Mouse (Mus musculus): ENCODE measurements around the gene Umad1. TPM values are rescaled to one million over a fixed set of nuclear protein-coding genes. Genes with fewer than 3 reads are reported as not detected.

Umad1 gene
- polyA plus RNA-seq (2012; ENCODE audit: low replicate concordance): 5.0 and 8.3 TPM in 2 replicates

DNA sequence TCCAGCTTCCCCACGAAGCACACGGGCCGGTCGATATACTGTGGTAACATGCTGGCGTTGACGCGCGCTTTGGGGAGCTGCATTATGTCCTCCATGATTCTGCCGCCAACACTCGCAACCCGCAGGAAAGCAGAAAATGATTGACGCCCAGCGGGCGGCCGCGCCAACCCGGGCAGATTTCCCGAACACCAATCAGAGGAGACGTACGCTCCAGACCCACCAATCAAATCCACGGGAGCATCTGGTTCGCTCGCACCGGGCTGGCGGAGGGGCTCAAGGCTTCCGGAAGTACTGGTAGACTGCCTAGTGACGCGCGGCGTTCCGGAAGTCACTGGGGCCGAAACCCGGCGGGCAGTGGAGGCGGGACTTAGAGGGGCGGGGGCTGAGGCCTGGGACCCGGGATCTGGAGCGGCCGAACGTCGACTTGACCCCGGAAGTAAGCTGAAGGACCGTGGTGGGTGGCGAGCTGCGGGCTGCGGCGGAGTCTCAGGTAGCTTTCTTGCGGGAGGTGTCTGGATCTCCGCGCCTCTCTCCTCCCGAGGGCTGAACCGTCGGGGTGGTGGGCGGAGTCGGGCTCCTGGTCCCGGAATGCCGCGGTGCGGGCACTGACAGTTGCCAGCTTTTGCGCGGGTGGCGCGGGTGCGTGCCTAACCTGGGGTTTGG is at the start of gene Umad1, which contains the start of the genes Rpa3 and Gm45062:
Umad1 (plus strand) TSS at position 285 of the 663 bp plus-strand sequence.
Rpa3 (minus strand) TSS at position 170 of the 663 bp plus-strand sequence.
Gm45062 (plus strand) TSS at position 447 of the 663 bp plus-strand sequence.

Other genes with a start within 250 kb of the Umad1 start
- gene Col28a1, start 66.7 kb upstream of the Umad1 start, polyA plus RNA-seq (2012; ENCODE audit: low replicate concordance): 0.05 TPM in 1 of 2 replicates, not detected in the other
- gene Mios, start 50.1 kb upstream of the Umad1 start, polyA plus RNA-seq (2012; ENCODE audit: low replicate concordance): 3.1 and 7.6 TPM in 2 replicates
- 1.9 and 3.9 TPM in 2 replicates for gene Rpa3, start 115 bp upstream of the Umad1 start, polyA plus RNA-seq (2012; ENCODE audit: low replicate concordance)
- gene Gm45062, start 162 bp downstream of the Umad1 start, polyA plus RNA-seq (2012; ENCODE audit: low replicate concordance): not detected in 2 replicates